Mouse (Mus musculus): ENCODE measurements at regions not wholly inside any gene's neighbourhood (a gene's known extent, or its start where the extent isn't known, plus 50 kb on each side); places are given as distances from the start of the nearest gene placed in this dataset.

- no peaks in the 10 kb centered on the region for H3K4me1 ChIP-seq (replicated peaks)
- H3K4me3 ChIP-seq (replicated peaks) = no peak overlapping the region
- H3K4me2 ChIP-seq = no peak overlapping the region
- no peak for ATAC-seq (ENCODE audit: insufficient number of reproducible peaks, insufficient read depth, low FRiP score, low TSS enrichment, low read depth)
- H3K9ac ChIP-seq (replicated peaks) = no peak overlapping the region
- no peak overlapping the region for H3K27ac ChIP-seq
- 77% methylated on average over 3 of the region's 3 CpGs for WGBS
- H3K9me3 ChIP-seq = peaks cover 5% of the 10 kb centered on the region; the same call in 1 of the 2 replicates
- H3K27me3 ChIP-seq = no peaks in the 10 kb centered on the region
- no peaks in the 10 kb centered on the region for H3K36me3 ChIP-seq
Observed at GRCm38 (mm10) chr6:35605100-35605499, 65.4 kb upstream of the Mtpn start.

GRCm38 (mm10) chr6:35601373-35601772 is 61.7 kb upstream of the Mtpn start:
- no peak for ATAC-seq (ENCODE audit: insufficient number of reproducible peaks, insufficient read depth, low FRiP score, low TSS enrichment, low read depth)
- 67% methylated on average over 1 of the region's 1 CpGs for WGBS
- H3K4me1 ChIP-seq (replicated peaks) = no peaks in the 10 kb centered on the region

GRCm38 (mm10) chr6:35599841-35600240 is 60.2 kb upstream of the Mtpn start:
- Histone ChIP-seq H3K27me3 (no peaks in the 10 kb centered on the region), H3K4me3 (replicated peaks) (no peak overlapping the region), H3K9me3 (no peaks in the 10 kb centered on the region), H3K27ac (no peak overlapping the region), H3K9ac (replicated peaks) (no peak overlapping the region), H3K4me1 (replicated peaks) (no peaks in the 10 kb centered on the region), H3K4me2 (no peak overlapping the region), H3K36me3 (no peaks in the 10 kb centered on the region)
- 65% methylated on average over 1 of the region's 1 CpGs for WGBS
- no peak for ATAC-seq (ENCODE audit: insufficient number of reproducible peaks, insufficient read depth, low FRiP score, low TSS enrichment, low read depth)

More at GRCm38 (mm10) chr6:35601373-35601772, 61.7 kb upstream of the Mtpn start:
- H3K9me3 ChIP-seq = no peaks in the 10 kb centered on the region
- no peaks in the 10 kb centered on the region for H3K36me3 ChIP-seq
- no peaks in the 10 kb centered on the region for H3K27me3 ChIP-seq
- H3K4me3 ChIP-seq (replicated peaks) = no peak overlapping the region
- no peak overlapping the region for H3K4me2 ChIP-seq
- H3K9ac ChIP-seq (replicated peaks) = no peak overlapping the region
- no peak overlapping the region for H3K27ac ChIP-seq

GRCm38 (mm10) chr6:35598406-35599185 is 58.9 kb upstream of the Mtpn start:
- Histone ChIP-seq H3K9me3 (no peaks in the 10 kb centered on the region), H3K36me3 (no peaks in the 10 kb centered on the region), H3K27ac (no peak overlapping the region), H3K4me1 (replicated peaks) (no peaks in the 10 kb centered on the region), H3K4me2 (no peak overlapping the region), H3K9ac (replicated peaks) (no peak overlapping the region), H3K27me3 (no peaks in the 10 kb centered on the region), H3K4me3 (replicated peaks) (no peak overlapping the region)
- ATAC-seq (ENCODE audit: insufficient number of reproducible peaks, insufficient read depth, low FRiP score, low TSS enrichment, low read depth) = no peak
- WGBS = 79% methylated on average over 12 of the region's 12 CpGs

- no peaks in the 10 kb centered on the region for H3K27me3 ChIP-seq
- no peaks in the 10 kb centered on the region for H3K9me3 ChIP-seq
- no peak overlapping the region for H3K4me2 ChIP-seq
- H3K27ac ChIP-seq = no peak overlapping the region
- no peak overlapping the region for H3K4me3 ChIP-seq (replicated peaks)
- no peaks in the 10 kb centered on the region for H3K36me3 ChIP-seq
- H3K4me1 ChIP-seq (replicated peaks) = no peaks in the 10 kb centered on the region
- WGBS = 87% methylated on average over 2 of the region's 2 CpGs
- ATAC-seq (ENCODE audit: insufficient number of reproducible peaks, insufficient read depth, low FRiP score, low TSS enrichment, low read depth) = no peak
- no peak overlapping the region for H3K9ac ChIP-seq (replicated peaks)
Observed at GRCm38 (mm10) chr6:35595012-35595411, 55.3 kb upstream of the Mtpn start.

- Histone ChIP-seq H3K9me3 (no peaks in the 10 kb centered on the region), H3K4me2 (no peak overlapping the region), H3K27ac (no peak overlapping the region), H3K9ac (replicated peaks) (no peak overlapping the region), H3K27me3 (no peaks in the 10 kb centered on the region), H3K36me3 (no peaks in the 10 kb centered on the region), H3K4me3 (replicated peaks) (no peak overlapping the region), H3K4me1 (replicated peaks) (no peaks in the 10 kb centered on the region)
- ATAC-seq (ENCODE audit: insufficient number of reproducible peaks, insufficient read depth, low FRiP score, low TSS enrichment, low read depth) = no peak
- WGBS = 91% methylated on average over 3 of the region's 3 CpGs
Observed at GRCm38 (mm10) chr6:35592234-35592633, 52.5 kb upstream of the Mtpn start.
